In genomic region chr9:99846820-99847219, GRCm38 (mm10) we compare ENCODE assay signal across 7 mouse cellular contexts. TPM values are rescaled to one million over a fixed set of nuclear protein-coding genes. Genes with fewer than 3 reads are reported as not detected.
A peak's percentile ranks its signal among the peaks of the same experiment; 100 is the strongest.
DNase-seq lines count a peak whose midpoint lies in the region; ATAC-seq and TF ChIP-seq lines count a peak whose summit lies in the region.

No protein-coding gene starts in this region.

- TF ChIP-seq EP300 in MEL (IDR thresholded peaks at IDR 0.05; ENCODE audit: low read depth in 1 of 2, low read length in 2 of 2): no peak
- no peak for TF ChIP-seq EP300 in liver, embryonic 14.5 days (IDR thresholded peaks at IDR 0.05; ENCODE audit: low read depth)

- H3K4me3 ChIP-seq in MEL (ENCODE audit: control insufficient read depth in 1 of 2, insufficient read depth in 1 of 2, low read depth in 2 of 2, low read length in 2 of 2): no peak overlapping the region
- H3K4me3 ChIP-seq in liver, embryonic 14.5 days (ENCODE audit: insufficient read depth in 1 of 2, low read depth in 2 of 2, low read length in 2 of 2): no peak overlapping the region

- no peak for ATAC-seq in liver, embryonic 14.5 days (ENCODE audit: insufficient read depth)

- no peak overlapping the region for H3K27ac ChIP-seq in MEL (ENCODE audit: control insufficient read depth, low read depth, low read length)
- H3K27ac ChIP-seq in liver, embryonic 14.5 days: no peak overlapping the region

- H3K4me2 ChIP-seq in liver, embryonic 14.5 days (ENCODE audit: low read depth): no peak overlapping the region

- no peak overlapping the region for H3K9ac ChIP-seq in MEL (ENCODE audit: control insufficient read depth, low read depth, low read length, poor library complexity, severe bottlenecking)
- H3K9ac ChIP-seq in liver, embryonic 14.5 days (replicated peaks): no peak overlapping the region

- TF ChIP-seq POLR2A in MEL (IDR thresholded peaks at IDR 0.05; ENCODE audit: control insufficient read depth in 1 of 2, insufficient read depth in 1 of 2, low read depth in 1 of 2, low read length in 2 of 2, poor library complexity in 1 of 2): no peak

- H3K36me3 ChIP-seq in MEL (ENCODE audit: control insufficient read depth in 1 of 2, insufficient read depth in 2 of 2, low read length in 2 of 2): no peaks in the 10 kb centered on the region
- H3K36me3 ChIP-seq in liver, embryonic 14.5 days (replicated peaks; ENCODE audit: control insufficient read depth, insufficient read depth, low read depth): no peaks in the 10 kb centered on the region

- H3K79me2 ChIP-seq in MEL (ENCODE audit: control insufficient read depth, insufficient read depth, low read length, poor library complexity): no peaks in the 10 kb centered on the region

- 4% methylated on average over 4 of the region's 4 CpGs for WGBS in liver, embryonic 14.5 days (ENCODE audit: insufficient replicate concordance)

- DNase-seq in B cell, adult 2 months: peak; percentile 42 to 43
- peak; percentile 70 for DNase-seq in MEL (ENCODE audit: low read depth, low spot score)
- peak; percentile 56 for DNase-seq in cerebellum, adult 8-10 months
- peak; percentile 15 to 76 for DNase-seq in frontal cortex, postnatal 14 days (ENCODE audit: low spot score in 2 of 2)
- DNase-seq in kidney, postnatal 14 days: peak; percentile 64
- DNase-seq in liver, embryonic 14.5 days (ENCODE audit: low read depth in 3 of 3, low spot score in 3 of 3): peak; percentile 7 to 13 (median 9)
- DNase-seq in right cerebral cortex, postnatal 10 days (ENCODE audit: low spot score in 2 of 2): peak; percentile 69 to 86

- H3K27me3 ChIP-seq in MEL (ENCODE audit: control insufficient read depth in 1 of 2, insufficient read depth in 2 of 2, low read length in 2 of 2): no peaks in the 10 kb centered on the region; a peak in 1 of 4 replicates
- no peaks in the 10 kb centered on the region for H3K27me3 ChIP-seq in liver, embryonic 14.5 days (ENCODE audit: control insufficient read depth, insufficient read depth, low read length)

- H3K4me1 ChIP-seq in MEL (ENCODE audit: control insufficient read depth in 1 of 2, insufficient read depth in 2 of 2, low read length in 2 of 2): no peaks in the 10 kb centered on the region
- no peaks in the 10 kb centered on the region for H3K4me1 ChIP-seq in liver, embryonic 14.5 days (replicated peaks; ENCODE audit: control insufficient read depth in 2 of 2, insufficient read depth in 2 of 2, low read length in 1 of 2)

- TF ChIP-seq CTCF in MEL (IDR thresholded peaks at IDR 0.05 in 2 of 3, conservative IDR thresholded peaks at IDR 0.05 in 1 of 3; ENCODE audit: control insufficient read depth in 1 of 3, insufficient read depth in 1 of 3, low read depth in 2 of 3, low read length in 3 of 3, poor library complexity in 1 of 3, severe bottlenecking in 1 of 3): peak; percentile 82 to 87 (median 83)
- peak; percentile 86 for TF ChIP-seq CTCF in liver, embryonic 14.5 days (IDR thresholded peaks at IDR 0.05; ENCODE audit: low read depth)

- H3K9me3 ChIP-seq in MEL (replicated peaks; ENCODE audit: insufficient read depth, low read length): no peaks in the 10 kb centered on the region
- H3K9me3 ChIP-seq in liver, embryonic 14.5 days (ENCODE audit: control insufficient read depth, low read length): no peaks in the 10 kb centered on the region

- peak; percentile 85 for TF ChIP-seq RAD21 in MEL (IDR thresholded peaks at IDR 0.05; ENCODE audit: low read depth, low read length)

TF ChIP-seq in MEL, 35 proteins besides CTCF, POLR2A, EP300 and RAD21:
- TF ChIP-seq SMC3 (IDR thresholded peaks at IDR 0.05; ENCODE audit: low read depth, low read length) (peak; percentile 92), MYB (IDR thresholded peaks at IDR 0.05; ENCODE audit: low read depth, low read length) (no peak), ZC3H11A (IDR thresholded peaks at IDR 0.05; ENCODE audit: low read depth, low read length) (peak; percentile 74)

RNA-seq across cellular contexts. Expression of gene Sox14, which starts 29.1 kb away (rescaled TPM):
- not detected in 2 replicates for total RNA-seq in MEL (2012; rRNA removed)
- not detected for polyA plus RNA-seq in MEL (2012; ENCODE audit: insufficient read depth in 1 of 2, insufficient read length in 2 of 2, low read depth in 1 of 2, low replicate concordance in 2 of 2, missing spikeins in 1 of 2)
- polyA plus RNA-seq in liver, embryonic 14.5 days (2012; rRNA removed): not detected in 2 replicates
- polyA plus RNA-seq in liver, embryonic 14.5 days (2014; fragmentation: Nextera tagmentation; extraction: Ambion mirVana): not detected in 2 replicates

Comparison
In these comparisons a context has a peak if more than half of its experiments do, and no peak if none do; other contexts are left out.
1. DNase-seq: peak in every context shown above with its lines; median percentile 78 in right cerebral cortex, postnatal 10 days; 70 in MEL; 64 in kidney, postnatal 14 days; 56 in cerebellum, adult 8-10 months; 46 in frontal cortex, postnatal 14 days; 42 in B cell, adult 2 months; 9 in liver, embryonic 14.5 days.